Mouse (Mus musculus) kidney, embryonic 14.5 days (tissue): ENCODE measurements at regions not wholly inside any gene's neighbourhood (a gene's known extent, or its start where the extent isn't known, plus 50 kb on each side); places are given as distances from the start of the nearest gene placed in this dataset.

Source experiments
- ATAC-seq: fragments of 200-750 bp; cut with Nextera tagmentation; 2 replicates; pipeline ENCODE4 v1.8.0; 2017; ENCODE audit warnings: moderate number of reproducible peaks, mild to moderate bottlenecking, moderate TSS enrichment, moderate library complexity; ENCODE audit not compliant: low FRiP score, low TSS enrichment
- H3K27ac ChIP-seq: fragments of 300-500 bp; sonication (generic); 2 replicates; pipeline ENCODE4 v1.5.1; 2014; ENCODE audit warnings: low read depth, mild to moderate bottlenecking, low read length, moderate library complexity, mixed read lengths
- H3K27me3 ChIP-seq: fragments of 300-500 bp; sonication (generic); 2 replicates; pipeline ENCODE4 v1.6.1; 2014; ENCODE audit warnings: mild to moderate bottlenecking, low read length; ENCODE audit not compliant: control insufficient read depth, insufficient read depth
- H3K36me3 ChIP-seq: fragments of 300-500 bp; sonication (generic); 2 replicates; pipeline ENCODE4 v1.6.1; 2014; ENCODE audit warnings: low read length, mixed read lengths; ENCODE audit not compliant: control insufficient read depth, insufficient read depth
- H3K4me1 ChIP-seq: fragments of 300-500 bp; sonication (generic); 2 replicates; pipeline ENCODE4 v1.6.1; 2014; ENCODE audit warnings: low read length, mixed read lengths; ENCODE audit not compliant: control insufficient read depth, insufficient read depth
- H3K4me2 ChIP-seq: fragments of 300-500 bp; sonication (generic); replicated peaks from 2 replicates; pipeline ENCODE4 v1.6.1; 2014; ENCODE audit warnings: low read depth, mild to moderate bottlenecking, low read length
- H3K4me3 ChIP-seq: fragments of 300-500 bp; sonication (generic); 2 replicates; pipeline ENCODE4 v1.5.1; 2014; ENCODE audit warnings: mild to moderate bottlenecking, low read length
- H3K9ac ChIP-seq: fragments of 300-500 bp; sonication (generic); 2 replicates; pipeline ENCODE4 v1.6.1; 2014; ENCODE audit warnings: low read depth, mild to moderate bottlenecking, low read length, moderate library complexity
- H3K9me3 ChIP-seq: fragments of 300-500 bp; sonication (generic); 2 replicates; pipeline ENCODE4 v1.6.1; 2016; ENCODE audit warnings: low read length; ENCODE audit not compliant: control insufficient read depth
- WGBS: fragments of 180-500 bp; shearing (Covaris S2); extraction: QIAGEN DNeasy Blood & Tissue Kit; methylation state at CpG from one replicate; pipeline ENCODE4 v1.1.7; 2014; 5-methylcytosine and 5-hydroxymethylcytosine counted together

GRCm38 (mm10) chr15:3668863-3669262, 85.6 kb upstream of the Ghr start:
- Histone ChIP-seq H3K4me1 (no peaks in the 10 kb centered on the region), H3K4me2 (no peak overlapping the region), H3K27ac (no peak overlapping the region), H3K9me3 (no peaks in the 10 kb centered on the region), H3K36me3 (no peaks in the 10 kb centered on the region), H3K4me3 (no peak overlapping the region), H3K9ac (no peak overlapping the region), H3K27me3 (no peaks in the 10 kb centered on the region)
- ATAC-seq, result no peak
- WGBS, result 98% methylated on average over 2 of the region's 2 CpGs

GRCm38 (mm10) chr15:3648741-3649140, 65.4 kb upstream of the Ghr start:
- ATAC-seq, result no peak

GRCm38 (mm10) chr15:3640091-3640490, 56.8 kb upstream of the Ghr start:
- 69% methylated on average over 5 of the region's 5 CpGs for WGBS
- ATAC-seq, result no peak

More at GRCm38 (mm10) chr15:3648741-3649140, 65.4 kb upstream of the Ghr start:
- Histone ChIP-seq H3K9me3 (no peaks in the 10 kb centered on the region), H3K4me2 (no peak overlapping the region), H3K4me3 (no peak overlapping the region), H3K36me3 (no peaks in the 10 kb centered on the region), H3K4me1 (no peaks in the 10 kb centered on the region), H3K9ac (no peak overlapping the region), H3K27ac (no peak overlapping the region), H3K27me3 (no peaks in the 10 kb centered on the region)
- 63% methylated on average over 1 of the region's 1 CpGs for WGBS

More at GRCm38 (mm10) chr15:3640091-3640490, 56.8 kb upstream of the Ghr start:
- Histone ChIP-seq H3K4me1 (no peaks in the 10 kb centered on the region), H3K9me3 (no peaks in the 10 kb centered on the region), H3K4me3 (no peak overlapping the region), H3K27ac (no peak overlapping the region), H3K4me2 (no peak overlapping the region), H3K9ac (no peak overlapping the region), H3K36me3 (no peaks in the 10 kb centered on the region), H3K27me3 (no peaks in the 10 kb centered on the region)
